Mouse (Mus musculus) neural tube, embryonic 10.5 days (tissue): ENCODE measurements around the gene Xpot.

Experiments
- DNase-seq: peaks from one replicate; pipeline ENCODE4 v3.0.0-alpha.2; 2017; ENCODE audit warnings: low spot score; ENCODE audit errors: extremely low spot score

The Xpot gene

DNA sequence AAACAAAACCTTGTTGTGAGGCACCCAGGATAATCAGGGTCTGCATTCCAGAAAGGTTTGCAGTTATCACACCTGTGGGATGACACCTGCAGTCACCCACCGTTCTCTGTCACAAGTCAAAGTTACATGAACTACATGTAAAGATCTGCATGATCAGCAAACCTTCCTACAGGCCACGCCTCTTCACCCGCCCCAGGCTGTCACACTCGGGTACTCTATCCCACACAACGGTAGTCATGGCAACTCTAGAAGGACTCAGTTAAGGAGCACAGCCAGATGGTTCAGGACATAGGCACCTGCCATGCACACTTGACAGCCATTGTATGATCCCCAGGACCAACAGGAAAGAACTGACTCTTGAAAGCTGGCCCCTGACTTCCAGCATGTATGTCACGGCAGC, 44.7 kb downstream of the Xpot start:
- no peak for DNase-seq

GRCm38 (mm10) chr10:121580381-121580780, 45.8 kb downstream of the Xpot start:
- DNase-seq = no peak

- DNase-seq = no peak
Observed at GRCm38 (mm10) chr10:121576372-121576771, 49.8 kb downstream of the Xpot start.

- no peak for DNase-seq
Observed at GRCm38 (mm10) chr10:121571511-121572147, 54.5 kb downstream of the Xpot start.

DNA sequence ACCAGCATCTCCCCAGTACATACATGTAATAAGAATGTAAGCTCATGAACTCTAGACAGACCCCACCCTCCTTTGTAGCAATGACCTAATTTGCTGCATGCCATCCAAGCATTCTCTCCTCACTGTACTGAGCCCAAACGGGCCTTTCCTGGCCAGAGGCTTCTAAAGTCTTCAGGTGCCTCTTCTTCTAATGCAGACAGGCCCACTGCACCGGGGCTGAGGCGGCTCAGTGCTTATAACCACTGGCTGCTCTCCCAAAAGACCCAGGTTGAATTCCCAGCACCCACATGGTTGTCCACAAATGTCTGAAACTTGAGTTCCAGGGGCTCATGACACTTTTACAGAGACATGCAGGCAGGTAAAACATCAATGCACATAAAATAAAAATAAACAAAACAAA, 55.1 kb downstream of the Xpot start:
- no peak for DNase-seq

- DNase-seq = no peak
Observed at GRCm38 (mm10) chr10:121569796-121570195, 56.3 kb downstream of the Xpot start.

GRCm38 (mm10) chr10:121569001-121569589, 57.0 kb downstream of the Xpot start:
- DNase-seq = peak; percentile 19

DNA sequence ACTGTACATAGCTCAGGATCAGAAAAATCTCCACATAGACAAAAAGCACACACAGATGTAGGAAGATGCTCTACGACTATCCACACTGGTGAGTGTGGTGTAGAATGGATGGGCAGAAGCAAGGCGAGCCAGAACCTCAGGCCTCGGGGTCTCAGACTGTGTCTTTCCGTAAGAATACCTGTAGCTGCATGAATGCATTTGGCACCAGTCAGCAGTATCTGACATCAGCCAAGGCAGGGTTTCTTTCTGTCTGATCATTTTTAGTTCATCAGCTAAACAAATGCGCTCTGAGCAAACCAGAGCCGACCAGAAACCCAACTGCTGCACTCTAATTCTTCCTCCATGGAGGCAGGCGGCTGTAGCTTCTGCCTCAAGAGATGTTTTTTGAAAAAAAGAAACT, 57.6 kb downstream of the Xpot start:
- no peak for DNase-seq

GRCm38 (mm10) chr10:121568026-121568425, 58.1 kb downstream of the Xpot start:
- no peak for DNase-seq

- no peak for DNase-seq
Observed at GRCm38 (mm10) chr10:121564447-121564846, 61.7 kb downstream of the Xpot start.

DNA sequence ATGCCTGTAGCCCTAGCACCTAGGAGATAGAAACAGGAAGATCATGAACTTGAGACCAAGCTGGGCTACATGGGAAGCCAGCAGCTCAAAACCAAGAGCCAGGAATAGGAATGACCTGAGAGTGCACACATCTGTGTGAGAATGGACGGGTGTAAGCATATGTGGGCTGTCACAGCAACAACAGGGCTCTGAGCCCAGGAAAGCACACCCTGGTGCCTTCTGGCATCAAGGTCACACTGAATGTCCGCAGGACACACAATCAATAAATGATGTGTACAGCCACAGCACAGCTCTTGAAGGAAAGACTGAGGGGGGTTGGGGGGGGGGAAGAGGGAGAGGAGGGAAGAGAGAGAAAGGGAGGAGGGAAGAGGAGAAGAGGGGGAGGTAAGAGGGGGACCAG, 67.9 kb downstream of the Xpot start:
- DNase-seq = no peak

DNA sequence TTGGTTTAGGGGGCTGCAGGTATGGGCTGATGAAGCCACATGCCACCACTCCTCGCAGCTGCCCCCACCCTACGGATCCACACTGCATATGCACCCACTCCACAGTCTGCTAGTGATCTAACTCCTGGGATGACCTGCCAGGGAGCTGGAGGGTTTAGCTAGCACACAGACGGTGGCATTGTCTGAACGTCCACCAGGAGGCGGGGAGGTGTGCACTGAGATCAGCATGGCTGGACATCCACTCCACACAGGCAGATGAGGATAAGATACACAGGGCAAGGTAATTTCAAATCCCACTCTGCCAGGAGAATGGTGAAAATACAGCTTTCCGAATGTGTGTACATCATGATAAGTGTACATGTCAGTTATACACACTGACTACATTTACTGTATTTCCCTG, 69.9 kb downstream of the Xpot start:
- DNase-seq = no peak

DNA sequence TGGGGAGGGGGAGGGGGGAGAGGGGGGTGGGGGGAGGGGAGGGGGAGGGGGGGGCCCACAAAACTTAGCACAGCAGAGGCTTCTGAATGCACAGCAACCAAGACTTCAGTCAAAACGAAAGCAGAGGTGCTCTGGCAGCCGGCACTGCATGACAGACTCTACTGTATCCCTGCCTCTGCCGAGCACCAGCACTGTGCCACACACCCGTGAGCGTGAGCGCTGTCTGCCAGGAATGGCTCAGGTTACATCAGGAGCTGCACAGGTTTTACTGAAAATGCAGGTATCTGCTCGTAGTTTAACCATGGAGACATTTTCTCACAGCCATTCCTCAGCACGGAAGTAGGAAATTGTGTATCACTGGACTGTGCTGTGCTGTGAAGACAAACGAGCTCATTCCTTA, 75.8 kb downstream of the Xpot start:
- DNase-seq = no peak

GRCm38 (mm10) chr10:121549670-121550069, 76.5 kb downstream of the Xpot start:
- no peak for DNase-seq

GRCm38 (mm10) chr10:121547162-121547561, 79.0 kb downstream of the Xpot start:
- no peak for DNase-seq

GRCm38 (mm10) chr10:121543577-121543976, 82.6 kb downstream of the Xpot start:
- DNase-seq = no peak

- DNase-seq = no peak
Observed at GRCm38 (mm10) chr10:121542156-121542555, 84.0 kb downstream of the Xpot start.
